Mouse (Mus musculus) ES-Bruce4 (cell line): Measurements from ENCODE around the gene Hectd1.

ENCODE experiments used
- CTCF ChIP-seq: IDR thresholded peaks from one replicate; pipeline ENCODE4 v1.8.1; 2011; ENCODE audit warnings: low read depth, low read length
- EP300 ChIP-seq: IDR thresholded peaks from 2 replicates; pipeline ENCODE4 v1.6.1; 2011; ENCODE audit warnings: low read depth, low read length; ENCODE audit not compliant: insufficient read depth
- POLR2A ChIP-seq: IDR thresholded peaks from one replicate; pipeline ENCODE4 v1.8.1; 2011; ENCODE audit warnings: low read length; ENCODE audit not compliant: insufficient read depth

- TF ChIP-seq CTCF (no peak), POLR2A (no peak), EP300 (0 out of 2 replicates have a peak, but pooled peaks have one; percentile 63)
These were observed 125.5 kb downstream of the Hectd1 start for GRCm38 (mm10) chr12:51703859-51704258.
